Mouse (Mus musculus) yolk sac, embryonic 10.5 days (tissue): ENCODE results near the gene Notch3.

Experiments
- DNase-seq: peaks from one replicate; pipeline ENCODE4 v3.0.0-alpha.2; 2017; ENCODE audit warnings: low spot score

Gene Notch3

GRCm38 (mm10) chr17:32165803-32166595 lies 653 bp downstream of the Notch3 start:
- DNase-seq = peak; percentile 86

- no peak for DNase-seq
Observed at GRCm38 (mm10) chr17:32165266-32165802, 1.3 kb downstream of the Notch3 start.

- no peak for DNase-seq
Observed at GRCm38 (mm10) chr17:32164780-32165179, 1.9 kb downstream of the Notch3 start.

GRCm38 (mm10) chr17:32163910-32164650 lies 2.6 kb downstream of the Notch3 start:
- no peak for DNase-seq

- DNase-seq = peak; percentile 70
Observed at GRCm38 (mm10) chr17:32162112-32162850, 4.4 kb downstream of the Notch3 start.

GRCm38 (mm10) chr17:32160882-32161281 lies 5.8 kb downstream of the Notch3 start:
- DNase-seq = no peak

GRCm38 (mm10) chr17:32158841-32159240 lies 7.8 kb downstream of the Notch3 start:
- DNase-seq = no peak

GRCm38 (mm10) chr17:32146718-32147117 lies 19.9 kb downstream of the Notch3 start:
- DNase-seq = no peak

GRCm38 (mm10) chr17:32142907-32143854 lies 23.5 kb downstream of the Notch3 start:
- peak; percentile 62 for DNase-seq

GRCm38 (mm10) chr17:32142234-32142633 lies 24.4 kb downstream of the Notch3 start:
- no peak for DNase-seq

GRCm38 (mm10) chr17:32133375-32133774 lies 33.3 kb downstream of the Notch3 start:
- no peak for DNase-seq

- no peak for DNase-seq
Observed at GRCm38 (mm10) chr17:32132087-32132486, 34.6 kb downstream of the Notch3 start.

GRCm38 (mm10) chr17:32130506-32130905 lies 36.1 kb downstream of the Notch3 start:
- no peak for DNase-seq

- no peak for DNase-seq
Observed at GRCm38 (mm10) chr17:32127195-32127594, 39.5 kb downstream of the Notch3 start.

GRCm38 (mm10) chr17:32125407-32125806 lies 41.2 kb downstream of the Notch3 start:
- DNase-seq = no peak

- DNase-seq = no peak
Observed at GRCm38 (mm10) chr17:32123545-32123944, 43.1 kb downstream of the Notch3 start.

- no peak for DNase-seq
Observed at GRCm38 (mm10) chr17:32122587-32122970, 44.1 kb downstream of the Notch3 start.

- DNase-seq = no peak
Observed at GRCm38 (mm10) chr17:32121833-32122586, 44.6 kb downstream of the Notch3 start.

- no peak for DNase-seq
Observed at GRCm38 (mm10) chr17:32120771-32121532, 45.7 kb downstream of the Notch3 start.

GRCm38 (mm10) chr17:32119196-32119595 lies 47.5 kb downstream of the Notch3 start:
- DNase-seq = no peak
